Comparison of ENCODE assay signal across 21 mouse cellular contexts in genomic region chr11:66745479-66745878, GRCm38 (mm10).
DNase-seq lines count a peak whose midpoint lies in the region; ATAC-seq and TF ChIP-seq lines count a peak whose summit lies in the region.
"Had no signal": no experiment of that assay in that cellular context is flagged by ENCODE, and none has a peak within 500 bp of the region (broad histone marks: within the 10 kb centered on the region; RNA-seq: fewer than 3 reads in every experiment).

No protein-coding gene starts in this region.

- H3K4me3 ChIP-seq in heart, embryonic 10.5 days: no peak overlapping the region
- no peak overlapping the region for H3K4me3 ChIP-seq in midbrain, postnatal 0 days (ENCODE audit: low read depth, low read length)
- no peak overlapping the region for H3K4me3 ChIP-seq in midbrain, embryonic 16.5 days (ENCODE audit: low read depth, low read length)
- no peak overlapping the region for H3K4me3 ChIP-seq in forebrain, postnatal 0 days (ENCODE audit: low read depth, low read length)
- H3K4me3 ChIP-seq: embryonic facial prominence, embryonic 12.5 days; heart, embryonic 15.5 days had no signal

- no peaks in the 10 kb centered on the region for H3K4me1 ChIP-seq in heart, embryonic 10.5 days
- no peaks in the 10 kb centered on the region for H3K4me1 ChIP-seq in midbrain, postnatal 0 days (ENCODE audit: insufficient read depth, low read length)
- no peaks in the 10 kb centered on the region for H3K4me1 ChIP-seq in midbrain, embryonic 16.5 days (ENCODE audit: control insufficient read depth, insufficient read depth, low read length)
- H3K4me1 ChIP-seq in forebrain, postnatal 0 days (ENCODE audit: insufficient read depth): no peaks in the 10 kb centered on the region
- H3K4me1 ChIP-seq: embryonic facial prominence, embryonic 12.5 days; heart, embryonic 15.5 days had no signal

- H3K9me3 ChIP-seq in heart, embryonic 10.5 days: no peaks in the 10 kb centered on the region
- no peaks in the 10 kb centered on the region for H3K9me3 ChIP-seq in midbrain, postnatal 0 days (ENCODE audit: low read length)
- H3K9me3 ChIP-seq in midbrain, embryonic 16.5 days (replicated peaks; ENCODE audit: control insufficient read depth, low read length, poor library complexity, severe bottlenecking): peaks cover 2% of the 10 kb centered on the region; the same call in 1 of the 2 replicates
- no peaks in the 10 kb centered on the region for H3K9me3 ChIP-seq in forebrain, postnatal 0 days (ENCODE audit: low read length)
- H3K9me3 ChIP-seq: embryonic facial prominence, embryonic 12.5 days; heart, embryonic 15.5 days had no signal

- peak; percentile 6 to 9 for DNase-seq in cerebellum, postnatal 14 days
- DNase-seq in cerebellum, adult 9-11 months: no peak
- peak; percentile 5 for DNase-seq in heart, adult 11 months
- DNase-seq in heart, embryonic 10.5 days (ENCODE audit: low spot score): no peak
- DNase-seq in midbrain, postnatal 0 days (ENCODE audit: low spot score): peak; percentile 39
- DNase-seq in forebrain, postnatal 0 days: peak; percentile 25
- DNase-seq in adipocyte (ENCODE audit: low spot score): no peak
- DNase-seq: adrenal gland, adult 8-10 months; adrenal gland, postnatal 36 days; cerebellum, adult 11 months; cerebellum, adult 8-10 months; gastrocnemius, postnatal 36 days; heart, adult 18-20 months; heart, postnatal 14 days; kidney, adult 2 months had no signal

- no peaks in the 10 kb centered on the region for H3K27me3 ChIP-seq in heart, embryonic 10.5 days (ENCODE audit: insufficient read depth, poor library complexity, severe bottlenecking)
- no peaks in the 10 kb centered on the region for H3K27me3 ChIP-seq in midbrain, postnatal 0 days (ENCODE audit: insufficient read depth, low read length)
- no peaks in the 10 kb centered on the region for H3K27me3 ChIP-seq in midbrain, embryonic 16.5 days (ENCODE audit: control insufficient read depth, insufficient read depth, low read depth, low read length)
- H3K27me3 ChIP-seq in forebrain, postnatal 0 days (ENCODE audit: insufficient read depth, low read length): no peaks in the 10 kb centered on the region
- H3K27me3 ChIP-seq: embryonic facial prominence, embryonic 12.5 days; heart, embryonic 15.5 days had no signal

- H3K27ac ChIP-seq in heart, embryonic 10.5 days: no peak overlapping the region
- H3K27ac ChIP-seq in midbrain, postnatal 0 days (ENCODE audit: low read depth, low read length): no peak overlapping the region
- H3K27ac ChIP-seq in midbrain, embryonic 16.5 days (ENCODE audit: low read length): no peak overlapping the region
- no peak overlapping the region for H3K27ac ChIP-seq in forebrain, postnatal 0 days (ENCODE audit: low read depth, low read length)
- H3K27ac ChIP-seq: embryonic facial prominence, embryonic 12.5 days; heart, embryonic 15.5 days; hindbrain, embryonic 14.5 days had no signal

- WGBS in heart, embryonic 10.5 days: 66% methylated on average over 1 of the region's 1 CpGs
- 50% methylated on average over 1 of the region's 1 CpGs for WGBS in midbrain, postnatal 0 days
- 43% methylated on average over 1 of the region's 1 CpGs for WGBS in midbrain, embryonic 16.5 days
- 11% methylated on average over 1 of the region's 1 CpGs for WGBS in forebrain, postnatal 0 days

- no peak for ATAC-seq in midbrain, postnatal 0 days (ENCODE audit: low FRiP score)
- ATAC-seq in midbrain, embryonic 16.5 days: no peak
- no peak for ATAC-seq in forebrain, postnatal 0 days
- ATAC-seq: intestine, embryonic 16.5 days had no signal

- H3K4me2 ChIP-seq in midbrain, postnatal 0 days (ENCODE audit: low read depth, low read length, poor library complexity, severe bottlenecking): no peak overlapping the region
- H3K4me2 ChIP-seq in midbrain, embryonic 16.5 days (ENCODE audit: low read length): no peak overlapping the region
- H3K4me2 ChIP-seq in forebrain, postnatal 0 days (ENCODE audit: low read depth): no peak overlapping the region
- H3K4me2 ChIP-seq: embryonic facial prominence, embryonic 12.5 days; heart, embryonic 11.5 days; heart, embryonic 15.5 days; hindbrain, embryonic 14.5 days had no signal

- no peak for TF ChIP-seq CTCF in midbrain, postnatal 0 days (IDR thresholded peaks at IDR 0.05)
- no peak for TF ChIP-seq CTCF in forebrain, postnatal 0 days (IDR thresholded peaks at IDR 0.05; ENCODE audit: low read depth)

- H3K36me3 ChIP-seq in heart, embryonic 10.5 days: no peaks in the 10 kb centered on the region
- H3K36me3 ChIP-seq in midbrain, postnatal 0 days (ENCODE audit: insufficient read depth, low read length): no peaks in the 10 kb centered on the region
- no peaks in the 10 kb centered on the region for H3K36me3 ChIP-seq in midbrain, embryonic 16.5 days (ENCODE audit: control insufficient read depth, insufficient read depth, low read length)
- H3K36me3 ChIP-seq in forebrain, postnatal 0 days (ENCODE audit: insufficient read depth): no peaks in the 10 kb centered on the region
- H3K36me3 ChIP-seq: embryonic facial prominence, embryonic 12.5 days; heart, embryonic 15.5 days had no signal

- H3K9ac ChIP-seq in midbrain, postnatal 0 days (replicated peaks; ENCODE audit: low read length, poor library complexity, severe bottlenecking): no peak overlapping the region
- H3K9ac ChIP-seq in midbrain, embryonic 16.5 days (ENCODE audit: low read depth, low read length): no peak overlapping the region
- no peak overlapping the region for H3K9ac ChIP-seq in forebrain, postnatal 0 days
- H3K9ac ChIP-seq: embryonic facial prominence, embryonic 12.5 days; heart, embryonic 15.5 days; hindbrain, embryonic 14.5 days had no signal

Comparison
In these comparisons a context has a peak if more than half of its experiments do, and no peak if none do; other contexts are left out.
1. DNase-seq: peak in cerebellum, postnatal 14 days (2 of 2), heart, adult 11 months (single experiment), midbrain, postnatal 0 days (single experiment) and forebrain, postnatal 0 days (single experiment); none in cerebellum, adult 9-11 months (single experiment), heart, embryonic 10.5 days (single experiment) and adipocyte (single experiment).